Mouse (Mus musculus): ENCODE data around the gene Entpd2. TPM values are rescaled to one million over a fixed set of nuclear protein-coding genes. Genes with fewer than 3 reads are reported as not detected.
A peak's percentile ranks its signal among the peaks of the same experiment; 100 is the strongest.

The Entpd2 gene
- polyA plus RNA-seq, 1 experiment from 2014 or later: 0.87 TPM

GRCm38 (mm10) chr2:25365091-25365761, 30.4 kb upstream of the Entpd2 start, which contains the start of gene Uap1l1:
TSS of gene Uap1l1 (minus strand) at chr2:25365682.
- under 1% methylated on average over 54 of the region's 54 CpGs for whole genome bisulfite sequencing
- H3K4me3 ChIP-seq: peak within 1 kb of the TSS; percentile 66
- ATAC-seq (ENCODE audit: insufficient number of reproducible peaks, insufficient read depth, low FRiP score, low TSS enrichment, low read depth): peak; percentile 77
- H3K27ac ChIP-seq: no peak within 1 kb of the TSS
- H3K27me3 ChIP-seq: peaks cover 36% of the 10 kb centered on the region
- H3K36me3 ChIP-seq: no peaks in the 10 kb centered on the region; the same call in 1 of the 2 replicates
- H3K9me3 ChIP-seq: no peaks in the 10 kb centered on the region
- peak within 1 kb of the TSS; percentile 96 for H3K4me2 ChIP-seq
- H3K9ac ChIP-seq: peak within 1 kb of the TSS; percentile 83
- H3K4me1 ChIP-seq: no peaks in the 10 kb centered on the region

- Histone ChIP-seq H3K27ac (no peak overlapping the region), H3K9me3 (no peaks in the 10 kb centered on the region), H3K27me3 (peaks cover 13% of the 10 kb centered on the region), H3K4me1 (peaks cover 29% of the 10 kb centered on the region), H3K4me2 (no peak overlapping the region), H3K4me3 (no peak overlapping the region), H3K36me3 (peaks cover 4% of the 10 kb centered on the region), H3K9ac (no peak overlapping the region)
- no peak for ATAC-seq (ENCODE audit: insufficient number of reproducible peaks, insufficient read depth, low FRiP score, low TSS enrichment, low read depth)
- WGBS: 79% methylated on average over 3 of the region's 3 CpGs
These were observed 25.7 kb upstream of the Entpd2 start for GRCm38 (mm10) chr2:25369996-25370395.

- no peaks in the 10 kb centered on the region for H3K9me3 ChIP-seq
- ATAC-seq (ENCODE audit: insufficient number of reproducible peaks, insufficient read depth, low FRiP score, low TSS enrichment, low read depth): peak; percentile 91
- H3K4me2 ChIP-seq: peak within 1 kb of the TSS; percentile 98
- H3K4me1 ChIP-seq: peaks cover 29% of the 10 kb centered on the region
- H3K27ac ChIP-seq: peak within 1 kb of the TSS; percentile 92
- under 1% methylated on average over 65 of the region's 65 CpGs for WGBS
- H3K4me3 ChIP-seq: peak within 1 kb of the TSS; percentile 75
- peaks cover 22% of the 10 kb centered on the region for H3K36me3 ChIP-seq
- H3K9ac ChIP-seq: peak within 1 kb of the TSS; percentile 76
- H3K27me3 ChIP-seq: no peaks in the 10 kb centered on the region; the same call in 1 of the 2 replicates
These were observed 23.7 kb upstream of the Entpd2 start, which contains the start of gene Sapcd2 for GRCm38 (mm10) chr2:25371764-25372643. TSS of gene Sapcd2 (plus strand) at chr2:25372321.

GRCm38 (mm10) chr2:25372644-25373391, 22.9 kb upstream of the Entpd2 start:
- WGBS: 1% methylated on average over 42 of the region's 42 CpGs
- Histone ChIP-seq H3K27me3 (no peaks in the 10 kb centered on the region; the same call in 1 of the 2 replicates), H3K36me3 (peaks cover 29% of the 10 kb centered on the region), H3K4me2 (peak overlapping the region; percentile 98), H3K9ac (peak overlapping the region; percentile 76), H3K9me3 (no peaks in the 10 kb centered on the region), H3K4me1 (peaks cover 29% of the 10 kb centered on the region), H3K27ac (0 out of 2 replicates have a peak overlapping the region, but pooled peaks have one; percentile 28), H3K4me3 (peak overlapping the region; percentile 75)
- no peak for ATAC-seq (ENCODE audit: insufficient number of reproducible peaks, insufficient read depth, low FRiP score, low TSS enrichment, low read depth)

- Histone ChIP-seq H3K27me3 (no peaks in the 10 kb centered on the region; the same call in 1 of the 2 replicates), H3K36me3 (peaks cover 36% of the 10 kb centered on the region), H3K9ac (peak overlapping the region; percentile 76), H3K4me2 (peak overlapping the region; percentile 98), H3K4me3 (peak overlapping the region; percentile 75), H3K9me3 (no peaks in the 10 kb centered on the region), H3K27ac (no peak overlapping the region), H3K4me1 (peaks cover 29% of the 10 kb centered on the region)
- WGBS: 31% methylated on average over 2 of the region's 2 CpGs
- no peak for ATAC-seq (ENCODE audit: insufficient number of reproducible peaks, insufficient read depth, low FRiP score, low TSS enrichment, low read depth)
These were observed 22.2 kb upstream of the Entpd2 start for GRCm38 (mm10) chr2:25373431-25373830.

GRCm38 (mm10) chr2:25376589-25376988, 19.1 kb upstream of the Entpd2 start:
- no peaks in the 10 kb centered on the region for H3K9me3 ChIP-seq
- WGBS: 63% methylated on average over 4 of the region's 4 CpGs
- no peak for ATAC-seq (ENCODE audit: insufficient number of reproducible peaks, insufficient read depth, low FRiP score, low TSS enrichment, low read depth)

GRCm38 (mm10) chr2:25384492-25384891, 11.2 kb upstream of the Entpd2 start:
- H3K9me3 ChIP-seq: no peaks in the 10 kb centered on the region
- no peak overlapping the region for H3K4me3 ChIP-seq
- no peak overlapping the region for H3K9ac ChIP-seq
- ATAC-seq (ENCODE audit: insufficient number of reproducible peaks, insufficient read depth, low FRiP score, low TSS enrichment, low read depth): no peak
- H3K27me3 ChIP-seq: peaks cover 5% of the 10 kb centered on the region; the same call in 1 of the 2 replicates
- H3K36me3 ChIP-seq: no peaks in the 10 kb centered on the region
- no peaks in the 10 kb centered on the region for H3K4me1 ChIP-seq
- no peak overlapping the region for H3K4me2 ChIP-seq
- 82% methylated on average over 5 of the region's 5 CpGs for WGBS
- no peak overlapping the region for H3K27ac ChIP-seq

More at GRCm38 (mm10) chr2:25376589-25376988, 19.1 kb upstream of the Entpd2 start:
- H3K27ac ChIP-seq: no peak overlapping the region
- H3K4me2 ChIP-seq: no peak overlapping the region
- peak overlapping the region; percentile 32; the same call in 1 of the 2 replicates for H3K9ac ChIP-seq
- H3K36me3 ChIP-seq: peaks cover 36% of the 10 kb centered on the region
- H3K27me3 ChIP-seq: no peaks in the 10 kb centered on the region
- H3K4me3 ChIP-seq: no peak overlapping the region
- peaks cover 26% of the 10 kb centered on the region for H3K4me1 ChIP-seq

- Histone ChIP-seq H3K4me1 (peaks cover 21% of the 10 kb centered on the region), H3K27me3 (peaks cover 26% of the 10 kb centered on the region), H3K27ac (no peak overlapping the region), H3K4me3 (no peak overlapping the region), H3K4me2 (no peak overlapping the region), H3K36me3 (no peaks in the 10 kb centered on the region), H3K9me3 (no peaks in the 10 kb centered on the region), H3K9ac (no peak overlapping the region)
- no peak for ATAC-seq (ENCODE audit: insufficient number of reproducible peaks, insufficient read depth, low FRiP score, low TSS enrichment, low read depth)
- WGBS: 55% methylated on average over 5 of the region's 5 CpGs
These were observed 4.4 kb upstream of the Entpd2 start for GRCm38 (mm10) chr2:25391266-25391665.

GRCm38 (mm10) chr2:25394281-25395221, 1.1 kb upstream of the Entpd2 start:
- no peak overlapping the region for H3K4me2 ChIP-seq
- H3K9ac ChIP-seq: no peak overlapping the region
- peaks cover 24% of the 10 kb centered on the region for H3K4me1 ChIP-seq
- no peak for ATAC-seq (ENCODE audit: insufficient number of reproducible peaks, insufficient read depth, low FRiP score, low TSS enrichment, low read depth)
- H3K36me3 ChIP-seq: no peaks in the 10 kb centered on the region
- whole genome bisulfite sequencing: 26% methylated on average over 3 of the region's 3 CpGs
- H3K9me3 ChIP-seq: no peaks in the 10 kb centered on the region
- no peak overlapping the region for H3K4me3 ChIP-seq
- peaks cover 59% of the 10 kb centered on the region for H3K27me3 ChIP-seq
- H3K27ac ChIP-seq: no peak overlapping the region

- H3K9ac ChIP-seq: no peak overlapping the region
- H3K4me1 ChIP-seq: peaks cover 27% of the 10 kb centered on the region
- H3K4me3 ChIP-seq: peak overlapping the region; percentile 42
- H3K9me3 ChIP-seq: no peaks in the 10 kb centered on the region
- H3K27me3 ChIP-seq: peaks cover 80% of the 10 kb centered on the region
- H3K4me2 ChIP-seq: peak overlapping the region; percentile 74
- ATAC-seq (ENCODE audit: insufficient number of reproducible peaks, insufficient read depth, low FRiP score, low TSS enrichment, low read depth): no peak
- 30% methylated on average over 3 of the region's 3 CpGs for WGBS
- no peak overlapping the region for H3K27ac ChIP-seq
- H3K36me3 ChIP-seq: no peaks in the 10 kb centered on the region
These were observed 916 bp downstream of the Entpd2 start for GRCm38 (mm10) chr2:25396597-25396983.

All from embryonic facial prominence, embryonic 13.5 days (tissue).